Mouse (Mus musculus) hindbrain, embryonic 11.5 days (tissue): ENCODE results near the gene Irs1. TPM values are rescaled to one million over a fixed set of nuclear protein-coding genes. Genes with fewer than 3 reads are reported as not detected.

Experiments used
- ATAC-seq: fragments of 200-750 bp; cut with Nextera tagmentation; 2 replicates; pipeline ENCODE4 v1.8.0; 2017; ENCODE audit warnings: mild to moderate bottlenecking, moderate TSS enrichment, moderate library complexity; ENCODE audit not compliant: low FRiP score
- DNase-seq: peaks from one replicate; pipeline ENCODE4 v3.0.0-alpha.2; 2015; ENCODE audit warnings: low spot score
- H3K27ac ChIP-seq: fragments of 300-500 bp; sonication (generic); 2 replicates; pipeline ENCODE4 v1.5.1; 2014; ENCODE audit warnings: mild to moderate bottlenecking, low read depth, low read length
- H3K27me3 ChIP-seq: fragments of 300-500 bp; sonication (generic); 2 replicates; pipeline ENCODE4 v1.6.1; 2014; ENCODE audit warnings: mild to moderate bottlenecking, low read length, moderate library complexity, mixed read lengths; ENCODE audit not compliant: control insufficient read depth, insufficient read depth
- H3K36me3 ChIP-seq: fragments of 300-500 bp; sonication (generic); 2 replicates; pipeline ENCODE4 v1.6.1; 2014; ENCODE audit warnings: mild to moderate bottlenecking, low read length, moderate library complexity, mixed read lengths; ENCODE audit not compliant: control insufficient read depth, insufficient read depth
- H3K4me1 ChIP-seq: fragments of 300-500 bp; sonication (generic); replicated peaks from 2 replicates; pipeline ENCODE4 v1.6.1; 2014; ENCODE audit warnings: low read length, mixed read lengths; ENCODE audit not compliant: control insufficient read depth, insufficient read depth
- H3K4me2 ChIP-seq: fragments of 300-500 bp; sonication (generic); replicated peaks from 2 replicates; pipeline ENCODE4 v1.6.1; 2014; ENCODE audit warnings: mild to moderate bottlenecking, low read depth, low read length
- H3K4me3 ChIP-seq: fragments of 300-500 bp; sonication (generic); 2 replicates; pipeline ENCODE4 v1.5.1; 2014; ENCODE audit warnings: low read depth, low read length
- H3K9ac ChIP-seq: fragments of 300-500 bp; sonication (generic); 2 replicates; pipeline ENCODE4 v1.6.1; 2014; ENCODE audit warnings: low read depth, low read length
- H3K9me3 ChIP-seq: fragments of 300-500 bp; sonication (generic); 2 replicates; pipeline ENCODE4 v1.6.1; 2016; ENCODE audit warnings: low read length; ENCODE audit not compliant: control insufficient read depth
- WGBS: fragments of 180-500 bp; shearing (Covaris S2); extraction: QIAGEN DNeasy Blood & Tissue Kit; methylation state at CpG from one replicate; pipeline ENCODE4 v1.1.7; 2014; 5-methylcytosine and 5-hydroxymethylcytosine counted together
- polyA plus RNA-seq: library from polyadenylated mRNA; unstranded; fragments of >200 nt; fragmentation: Nextera tagmentation; extraction: Ambion mirVana; gene quantifications from 2 replicates; pipeline ENCODE4 v1.2.1, GENCODE M21; 2014

Gene Irs1
- polyA plus RNA-seq, 1 experiment from 2014 or later = 7.4 TPM

- Histone ChIP-seq H3K4me3 (peak overlapping the region; percentile 44), H3K27ac (peak overlapping the region; percentile 65), H3K4me1 (peaks cover 5% of the 10 kb centered on the region; the same call in 1 of the 2 replicates), H3K36me3 (peaks cover 6% of the 10 kb centered on the region; the same call in 1 of the 2 replicates), H3K4me2 (peak overlapping the region; percentile 57), H3K27me3 (no peaks in the 10 kb centered on the region), H3K9ac (peak overlapping the region; percentile 46), H3K9me3 (no peaks in the 10 kb centered on the region)
- peak; percentile 32 for DNase-seq
- ATAC-seq = no peak
- WGBS = 20% methylated on average over 15 of the region's 15 CpGs
Measured at GRCm38 (mm10) chr1:82286190-82287051, 4.8 kb downstream of the Irs1 start.

GRCm38 (mm10) chr1:82285461-82286189 is 5.6 kb downstream of the Irs1 start:
- Histone ChIP-seq H3K4me2 (peak overlapping the region; percentile 57), H3K9me3 (no peaks in the 10 kb centered on the region), H3K27ac (peak overlapping the region; percentile 36; the same call in 1 of the 2 replicates), H3K36me3 (peaks cover 6% of the 10 kb centered on the region; the same call in 1 of the 2 replicates), H3K4me3 (peak overlapping the region; percentile 44), H3K27me3 (no peaks in the 10 kb centered on the region), H3K9ac (peak overlapping the region; percentile 46), H3K4me1 (peaks cover 5% of the 10 kb centered on the region; the same call in 1 of the 2 replicates)
- peak; percentile 28 for DNase-seq
- ATAC-seq = no peak
- WGBS = 15% methylated on average over 5 of the region's 5 CpGs

- peaks cover 5% of the 10 kb centered on the region; the same call in 1 of the 2 replicates for H3K4me1 ChIP-seq
Measured at GRCm38 (mm10) chr1:82284403-82284802, 6.8 kb downstream of the Irs1 start.

GRCm38 (mm10) chr1:82283901-82284301 is 7.3 kb downstream of the Irs1 start:
- H3K36me3 ChIP-seq = peaks cover 6% of the 10 kb centered on the region; the same call in 1 of the 2 replicates
- ATAC-seq (peak; percentile 22; the same call in 1 of the 2 replicates), DNase-seq (peak; percentile 66)
- no peaks in the 10 kb centered on the region for H3K27me3 ChIP-seq
- peaks cover 3% of the 10 kb centered on the region; the same call in 1 of the 2 replicates for H3K4me1 ChIP-seq
- peak overlapping the region; percentile 60 for H3K9ac ChIP-seq
- WGBS = 7% methylated on average over 1 of the region's 1 CpGs
- H3K4me2 ChIP-seq = peak overlapping the region; percentile 50
- H3K9me3 ChIP-seq = no peaks in the 10 kb centered on the region
- peak overlapping the region; percentile 44 for H3K4me3 ChIP-seq
- H3K27ac ChIP-seq = peak overlapping the region; percentile 94

More at GRCm38 (mm10) chr1:82284403-82284802, 6.8 kb downstream of the Irs1 start:
- H3K4me2 ChIP-seq = peak overlapping the region; percentile 50
- no peaks in the 10 kb centered on the region for H3K27me3 ChIP-seq
- H3K9me3 ChIP-seq = no peaks in the 10 kb centered on the region
- H3K27ac ChIP-seq = peak overlapping the region; percentile 39; the same call in 1 of the 2 replicates
- peak overlapping the region; percentile 44 for H3K4me3 ChIP-seq
- H3K9ac ChIP-seq = peak overlapping the region; percentile 32; the same call in 1 of the 2 replicates
- no peak for ATAC-seq
- H3K36me3 ChIP-seq = peaks cover 6% of the 10 kb centered on the region; the same call in 1 of the 2 replicates
- peak; percentile 39 for DNase-seq
- 31% methylated on average over 4 of the region's 4 CpGs for WGBS

- Histone ChIP-seq H3K9ac (peak overlapping the region; percentile 60), H3K4me3 (peak overlapping the region; percentile 44), H3K9me3 (no peaks in the 10 kb centered on the region), H3K36me3 (peaks cover 6% of the 10 kb centered on the region; the same call in 1 of the 2 replicates), H3K27me3 (no peaks in the 10 kb centered on the region), H3K4me2 (peak overlapping the region; percentile 50), H3K4me1 (peaks cover 3% of the 10 kb centered on the region; the same call in 1 of the 2 replicates), H3K27ac (peak overlapping the region; percentile 94)
- ATAC-seq = peak; percentile 97
- WGBS = 2% methylated on average over 30 of the region's 35 CpGs
- DNase-seq = peak; percentile 92
Measured at GRCm38 (mm10) chr1:82282992-82283611, 8.1 kb downstream of the Irs1 start.

DNA sequence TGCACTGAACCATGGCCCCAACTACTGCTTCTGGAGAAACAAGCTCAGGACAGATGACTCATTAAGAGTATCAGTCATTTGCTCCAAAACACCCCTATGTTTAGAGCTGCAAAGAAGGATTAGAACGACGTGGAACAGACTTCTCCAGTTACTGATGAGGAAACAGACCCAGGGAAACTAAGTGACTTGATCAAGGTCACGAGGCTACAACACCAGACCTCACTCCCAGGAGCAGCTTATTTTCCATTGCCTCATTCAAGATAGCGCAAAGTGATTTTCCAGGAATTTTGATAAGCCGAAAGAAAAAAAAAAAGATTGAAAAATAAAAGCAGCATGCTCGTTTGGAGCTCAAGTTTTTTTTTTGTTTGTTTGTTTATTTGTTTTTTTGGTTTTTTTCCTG is 9.4 kb downstream of the Irs1 start:
- Histone ChIP-seq H3K4me3 (no peak overlapping the region), H3K36me3 (0 out of 2 replicates have a peak, but pooled peaks cover under 1% of the 10 kb centered on the region), H3K27ac (no peak overlapping the region), H3K9ac (no peak overlapping the region), H3K9me3 (no peaks in the 10 kb centered on the region), H3K27me3 (no peaks in the 10 kb centered on the region), H3K4me1 (no peaks in the 10 kb centered on the region; the same call in 1 of the 2 replicates), H3K4me2 (no peak overlapping the region)
- no peak for DNase-seq
- ATAC-seq = no peak
- WGBS = 82% methylated on average over 6 of the region's 6 CpGs

- 79% methylated on average over 1 of the region's 1 CpGs for WGBS
- no peak for DNase-seq
- H3K9ac ChIP-seq = no peak overlapping the region
- H3K36me3 ChIP-seq = 0 out of 2 replicates have a peak, but pooled peaks cover 3% of the 10 kb centered on the region
- H3K9me3 ChIP-seq = no peaks in the 10 kb centered on the region
- H3K4me2 ChIP-seq = no peak overlapping the region
- H3K4me1 ChIP-seq = no peaks in the 10 kb centered on the region; the same call in 1 of the 2 replicates
- H3K4me3 ChIP-seq = no peak overlapping the region
- no peak for ATAC-seq
- H3K27ac ChIP-seq = no peak overlapping the region
- H3K27me3 ChIP-seq = no peaks in the 10 kb centered on the region
Measured at GRCm38 (mm10) chr1:82279768-82280167, 11.4 kb downstream of the Irs1 start.

DNA sequence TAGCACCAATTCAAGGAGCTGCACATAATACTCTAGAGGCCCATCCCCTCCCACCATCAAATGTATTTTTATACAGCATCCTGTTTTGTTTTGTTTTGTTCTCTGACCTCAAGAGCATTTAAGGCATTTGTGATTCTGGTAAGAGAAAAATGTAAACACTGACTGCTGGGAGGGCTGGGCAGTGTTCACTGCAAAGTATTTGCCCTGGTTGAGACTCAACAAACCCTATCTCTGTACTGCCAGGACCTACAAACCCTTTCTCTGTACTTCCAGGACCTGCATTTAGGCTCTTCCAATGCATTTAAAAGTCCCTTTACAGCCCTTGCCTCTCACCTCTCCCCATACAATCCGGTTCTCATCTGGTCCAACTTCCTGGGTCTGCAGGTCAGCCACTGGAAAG is 16.9 kb downstream of the Irs1 start:
- Histone ChIP-seq H3K9ac (no peak overlapping the region), H3K27ac (no peak overlapping the region), H3K4me3 (no peak overlapping the region), H3K4me2 (no peak overlapping the region), H3K27me3 (no peaks in the 10 kb centered on the region), H3K36me3 (0 out of 2 replicates have a peak, but pooled peaks cover 3% of the 10 kb centered on the region), H3K4me1 (no peaks in the 10 kb centered on the region), H3K9me3 (no peaks in the 10 kb centered on the region)
- WGBS = 47% methylated on average over 1 of the region's 1 CpGs
- ATAC-seq (no peak), DNase-seq (no peak)
